Mouse (Mus musculus) ZHBTc4 (cell line): ENCODE measurements around the gene Gm37596.
"Not testable (repeated sequence)": the region's sequence is repeated elsewhere in the genome, so short reads cannot be mapped to it uniquely, and the experiment has no call there.

Source experiments
- DNase-seq: peaks from one replicate; pipeline ENCODE4 v3.0.0-alpha.2; 2011; ENCODE audit warnings: low read depth, low spot score

The Gm37596 gene

GRCm38 (mm10) chr3:93692970-93693369, at the start of gene Gm37596:
Gene Gm37596 (minus strand): TSS chr3:93693070.
- DNase-seq = not testable (repeated sequence)

- peak; percentile 69 for DNase-seq
These were observed 16.2 kb upstream of the Gm37596 start for GRCm38 (mm10) chr3:93708969-93709637.

GRCm38 (mm10) chr3:93676210-93676609, 16.7 kb downstream of the Gm37596 start, which contains the start of gene Tdpoz1:
Gene Tdpoz1 (minus strand): TSS chr3:93676310.
- not testable (repeated sequence) for DNase-seq

- DNase-seq = not testable (repeated sequence)
These were observed 21.9 kb downstream of the Gm37596 start for GRCm38 (mm10) chr3:93670805-93671503.

GRCm38 (mm10) chr3:93654260-93654659, 38.6 kb downstream of the Gm37596 start:
- peak; percentile 21 for DNase-seq

- DNase-seq = no peak
These were observed 40.3 kb downstream of the Gm37596 start, which contains the start of gene Tdpoz2 for GRCm38 (mm10) chr3:93652586-93652985. Gene Tdpoz2 (minus strand): TSS chr3:93652686.
